Mouse (Mus musculus): Measurements from ENCODE around the gene Grasp. TPM values are rescaled to one million over a fixed set of nuclear protein-coding genes. Genes with fewer than 3 reads are reported as not detected.
A peak's percentile ranks its signal among the peaks of the same experiment; 100 is the strongest.

The Grasp gene
- total and polyA plus RNA-seq, 3 experiments, result 2.3 to 6.7 (median 2.4) TPM

DNA sequence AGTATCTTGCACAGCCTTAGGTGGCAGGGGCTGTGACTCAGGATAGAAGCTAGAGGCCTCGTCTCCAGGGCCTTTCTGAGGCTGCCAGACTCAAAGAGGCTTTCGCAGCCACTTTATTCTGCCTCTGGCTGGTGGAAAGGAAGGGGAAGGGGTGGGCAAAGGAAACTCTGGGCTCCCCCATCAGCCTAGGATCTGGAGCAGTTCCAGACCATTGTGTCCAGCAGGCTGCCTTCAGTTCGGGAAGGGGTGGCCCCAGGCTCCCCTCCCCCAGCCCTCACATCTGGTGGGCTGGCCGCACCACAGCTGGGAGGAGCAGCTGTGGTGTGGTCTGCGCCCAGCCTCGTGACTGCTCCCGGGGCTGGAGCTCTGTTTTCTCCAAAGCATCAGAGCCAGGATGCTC, 4.0 kb downstream of the Grasp start:
- no peak overlapping the region for H3K9ac ChIP-seq (ENCODE audit: insufficient read depth, low read depth)
- H3K79me2 ChIP-seq (replicated peaks; ENCODE audit: control insufficient read depth, extremely low read depth, insufficient read depth, poor library complexity, severe bottlenecking), result no peaks in the 10 kb centered on the region
- H3K4me1 ChIP-seq (ENCODE audit: control insufficient read depth in 1 of 2, insufficient read depth in 2 of 2), result peaks cover 0 to 53% of the 10 kb centered on the region in 2 experiments; a peak in 2 of 4 replicates
- peaks cover 3% of the 10 kb centered on the region for H3K9me3 ChIP-seq (replicated peaks; ENCODE audit: low read length)
- in situ Hi-C loops (cut with MboI; ENCODE audit: low pct_ligation_motif_present, low pct_unique_long_range_greater_than_20kb, low sequenced_read_pairs), result no loop called here
- dilution Hi-C loops (cut with MboI; ENCODE audit: extremely low pct_ligation_motif_present, extremely low pct_unique_long_range_greater_than_20kb, low sequenced_read_pairs), result no loop called here
- no peak for DNase-seq (ENCODE audit: extremely low read depth)
- peaks cover 5 to 35% of the 10 kb centered on the region in 2 experiments for H3K36me3 ChIP-seq (replicated peaks in 1 of 2; ENCODE audit: control insufficient read depth in 1 of 2, insufficient read depth in 1 of 2, low read length in 1 of 2)
- H3K4me2 ChIP-seq (ENCODE audit: insufficient read depth, low read depth, poor library complexity, severe bottlenecking), result no peak overlapping the region
- H3K27ac ChIP-seq (ENCODE audit: insufficient read depth, low read depth), result no peak overlapping the region
- H3K4me3 ChIP-seq (replicated peaks in 1 of 3; ENCODE audit: low read depth in 2 of 3, low read length in 2 of 3, poor library complexity in 1 of 3), result no peak overlapping the region
- TF ChIP-seq ETS1 (conservative IDR thresholded peaks at IDR 0.05; ENCODE audit: low read depth, low read length), result 0 out of 2 replicates have a peak, but pooled peaks have one; percentile 33
- TF ChIP-seq GABPA (IDR thresholded peaks at IDR 0.05; ENCODE audit: insufficient replicate concordance, low read depth, low read length), result no peak
- TF ChIP-seq JUN (IDR thresholded peaks at IDR 0.05; ENCODE audit: insufficient read depth, low read depth, low read length), result no peak
- TF ChIP-seq USF2 (conservative IDR thresholded peaks at IDR 0.05; ENCODE audit: low read depth, low read length), result no peak
- TF ChIP-seq ZMIZ1 (IDR thresholded peaks at IDR 0.05; ENCODE audit: low read depth, low read length), result no peak
- TF ChIP-seq TCF12 (IDR thresholded peaks at IDR 0.05; ENCODE audit: low read depth, low read length), result peak; percentile 43; the same call in 1 of the 2 replicates
- TF ChIP-seq NELFE (IDR thresholded peaks at IDR 0.05; ENCODE audit: low read depth, low read length), result no peak
- 0 out of 2 replicates have a peak, but pooled peaks have one; percentile 17 for TF ChIP-seq BHLHE40 (IDR thresholded peaks at IDR 0.05; ENCODE audit: low read depth, low read length)
- peaks cover 35% of the 10 kb centered on the region for H3K27me3 ChIP-seq (replicated peaks)

DNA sequence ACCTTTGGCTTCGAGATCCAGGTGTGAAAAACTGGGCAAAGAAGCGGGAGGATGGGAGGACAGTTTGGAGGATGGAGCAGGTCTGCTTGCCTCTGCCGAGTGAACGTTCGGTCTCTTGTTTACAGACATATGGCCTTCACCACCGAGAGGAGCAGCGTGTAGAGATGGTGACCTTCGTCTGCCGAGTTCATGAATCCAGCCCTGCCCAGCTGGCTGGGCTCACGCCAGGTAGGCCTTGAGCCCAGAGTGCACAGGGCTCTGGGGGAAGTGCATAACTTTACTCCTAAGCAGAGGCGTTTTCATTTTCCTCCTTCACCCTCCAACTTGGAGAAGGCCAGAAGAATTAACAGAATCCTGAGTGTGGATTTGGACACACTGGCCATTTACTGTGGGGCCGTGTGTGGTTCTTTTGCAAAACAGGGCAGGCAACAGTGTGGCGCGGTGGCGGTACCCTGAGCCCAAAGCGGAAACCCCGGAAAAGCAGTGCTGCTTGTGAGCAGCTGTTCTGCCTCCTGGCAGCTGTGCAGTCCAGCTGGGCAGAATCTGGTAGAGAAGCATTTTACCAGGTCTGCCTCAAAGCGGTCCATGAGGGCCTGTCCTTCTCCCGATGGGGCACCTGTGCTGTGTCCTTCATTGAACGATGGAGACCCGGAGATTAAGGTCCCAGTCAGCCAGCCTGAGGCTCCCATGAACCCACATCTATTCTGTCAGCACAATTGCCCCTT, 5.0 kb downstream of the Grasp start:
- in situ Hi-C loops (cut with MboI; ENCODE audit: low pct_ligation_motif_present, low pct_unique_long_range_greater_than_20kb, low sequenced_read_pairs), result no loop called here
- no peak for DNase-seq (ENCODE audit: extremely low read depth)
- no peak overlapping the region for H3K27ac ChIP-seq (ENCODE audit: insufficient read depth, low read depth)
- peaks cover 5 to 36% of the 10 kb centered on the region in 2 experiments for H3K36me3 ChIP-seq (replicated peaks in 1 of 2; ENCODE audit: control insufficient read depth in 1 of 2, insufficient read depth in 1 of 2, low read length in 1 of 2)
- H3K4me3 ChIP-seq (replicated peaks in 1 of 3; ENCODE audit: low read depth in 2 of 3, low read length in 2 of 3, poor library complexity in 1 of 3), result no peak overlapping the region
- H3K27me3 ChIP-seq (replicated peaks), result peaks cover 24% of the 10 kb centered on the region
- no peak overlapping the region for H3K4me2 ChIP-seq (ENCODE audit: insufficient read depth, low read depth, poor library complexity, severe bottlenecking)
- H3K79me2 ChIP-seq (replicated peaks; ENCODE audit: control insufficient read depth, extremely low read depth, insufficient read depth, poor library complexity, severe bottlenecking), result no peaks in the 10 kb centered on the region
- dilution Hi-C loops (cut with MboI; ENCODE audit: extremely low pct_ligation_motif_present, extremely low pct_unique_long_range_greater_than_20kb, low sequenced_read_pairs), result no loop called here
- no peak overlapping the region for H3K9ac ChIP-seq (ENCODE audit: insufficient read depth, low read depth)
- TF ChIP-seq POLR2AphosphoS2 (IDR thresholded peaks at IDR 0.05; ENCODE audit: low read depth, low read length), result no peak
- H3K9me3 ChIP-seq (replicated peaks; ENCODE audit: low read length), result peaks cover 3% of the 10 kb centered on the region
- peaks cover 5 to 53% of the 10 kb centered on the region in 2 experiments for H3K4me1 ChIP-seq (ENCODE audit: control insufficient read depth in 1 of 2, insufficient read depth in 2 of 2)

DNA sequence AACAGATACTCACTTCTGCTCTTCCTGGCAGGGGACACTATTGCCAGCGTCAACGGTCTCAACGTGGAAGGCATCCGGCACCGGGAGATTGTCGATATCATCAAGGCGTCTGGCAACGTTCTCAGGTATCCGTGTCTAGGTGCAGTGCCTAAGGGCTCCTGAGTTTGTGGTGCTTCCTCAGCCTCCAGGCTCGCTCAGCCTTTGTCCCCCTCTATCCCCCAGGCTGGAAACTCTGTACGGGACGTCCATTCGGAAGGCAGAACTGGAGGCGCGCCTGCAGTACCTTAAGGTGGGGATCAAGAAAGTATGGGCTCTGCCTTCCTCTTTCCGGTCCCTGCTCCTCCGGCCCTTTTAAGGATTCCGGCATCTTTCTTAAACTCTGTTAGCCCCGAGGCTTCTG, 6.5 kb downstream of the Grasp start:
- TF ChIP-seq KAT2A (IDR thresholded peaks at IDR 0.05; ENCODE audit: insufficient replicate concordance, low read length) (no peak), NELFE (IDR thresholded peaks at IDR 0.05; ENCODE audit: low read depth, low read length) (no peak), PAX5 (IDR thresholded peaks at IDR 0.05; ENCODE audit: low read length) (no peak), ZMIZ1 (IDR thresholded peaks at IDR 0.05; ENCODE audit: low read depth, low read length) (no peak), TBP (conservative IDR thresholded peaks at IDR 0.05; ENCODE audit: low read depth, low read length) (no peak), TCF12 (IDR thresholded peaks at IDR 0.05; ENCODE audit: low read depth, low read length) (no peak), HCFC1 (IDR thresholded peaks at IDR 0.05; ENCODE audit: low read depth, low read length) (no peak)
- in situ Hi-C loops (cut with MboI; ENCODE audit: low pct_ligation_motif_present, low pct_unique_long_range_greater_than_20kb, low sequenced_read_pairs), result no loop called here

More for the DNA sequence above, 6.5 kb downstream of the Grasp start:
- dilution Hi-C loops (cut with MboI; ENCODE audit: extremely low pct_ligation_motif_present, extremely low pct_unique_long_range_greater_than_20kb, low sequenced_read_pairs), result no loop called here
- no peak overlapping the region for H3K9ac ChIP-seq (ENCODE audit: insufficient read depth, low read depth)
- H3K36me3 ChIP-seq (replicated peaks in 1 of 2; ENCODE audit: control insufficient read depth in 1 of 2, insufficient read depth in 1 of 2, low read length in 1 of 2), result peaks cover 5 to 36% of the 10 kb centered on the region in 2 experiments
- peaks cover 9% of the 10 kb centered on the region for H3K27me3 ChIP-seq (replicated peaks)
- H3K9me3 ChIP-seq (replicated peaks; ENCODE audit: low read length), result peaks cover 3% of the 10 kb centered on the region
- H3K79me2 ChIP-seq (replicated peaks; ENCODE audit: control insufficient read depth, extremely low read depth, insufficient read depth, poor library complexity, severe bottlenecking), result no peaks in the 10 kb centered on the region
- no peak overlapping the region for H3K27ac ChIP-seq (ENCODE audit: insufficient read depth, low read depth)
- no peak overlapping the region for H3K4me2 ChIP-seq (ENCODE audit: insufficient read depth, low read depth, poor library complexity, severe bottlenecking)
- peaks cover 5 to 53% of the 10 kb centered on the region in 2 experiments for H3K4me1 ChIP-seq (ENCODE audit: control insufficient read depth in 1 of 2, insufficient read depth in 2 of 2)
- no peak overlapping the region for H3K4me3 ChIP-seq (replicated peaks in 1 of 3; ENCODE audit: low read depth in 2 of 3, low read length in 2 of 3, poor library complexity in 1 of 3)
- DNase-seq (ENCODE audit: extremely low read depth), result no peak
